Mouse (Mus musculus) megakaryocyte-erythroid progenitor cell, adult 5-6 weeks (primary cell): ENCODE results near the gene Gnl2. TPM values are rescaled to one million over a fixed set of nuclear protein-coding genes. Genes with fewer than 3 reads are reported as not detected.

ENCODE experiments used
- ATAC-seq: replicated peaks from 2 replicates; pipeline ENCODE4 v1.8.0; 2016; ENCODE audit warnings: mild to moderate bottlenecking, inconsistent platforms; ENCODE audit not compliant: severe bottlenecking, poor library complexity, low FRiP score, low TSS enrichment
- total RNA-seq, 2 experiments: library from RNA; stranded (forward) in 1 of 2; stranded (reverse) in 1 of 2; fragments of 200-1000, 215-1000 nt in 1 of 2; fragments of >200 nt in 1 of 2; fragmentation: Nextera tagmentation in 1 of 2; gene quantifications; 2 replicates each; pipeline ENCODE4 v1.2.3; 2014 to 2017

The Gnl2 gene
- total RNA-seq, 2 experiments from 2014 or later = 99.5 to 228 TPM

- ATAC-seq = no peak
These were observed 18.8 kb upstream of the Gnl2 start for GRCm38 (mm10) chr4:124997479-124998147.

- ATAC-seq = no peak
These were observed 16.8 kb upstream of the Gnl2 start for GRCm38 (mm10) chr4:124999548-124999947.

GRCm38 (mm10) chr4:125002978-125003377, 13.4 kb upstream of the Gnl2 start:
- ATAC-seq = no peak

GRCm38 (mm10) chr4:125004886-125005285, 11.5 kb upstream of the Gnl2 start:
- ATAC-seq = no peak

- ATAC-seq = no peak
These were observed 8.9 kb upstream of the Gnl2 start for GRCm38 (mm10) chr4:125007460-125007859.

- no peak for ATAC-seq
These were observed 8.2 kb upstream of the Gnl2 start for GRCm38 (mm10) chr4:125008220-125008619.

DNA sequence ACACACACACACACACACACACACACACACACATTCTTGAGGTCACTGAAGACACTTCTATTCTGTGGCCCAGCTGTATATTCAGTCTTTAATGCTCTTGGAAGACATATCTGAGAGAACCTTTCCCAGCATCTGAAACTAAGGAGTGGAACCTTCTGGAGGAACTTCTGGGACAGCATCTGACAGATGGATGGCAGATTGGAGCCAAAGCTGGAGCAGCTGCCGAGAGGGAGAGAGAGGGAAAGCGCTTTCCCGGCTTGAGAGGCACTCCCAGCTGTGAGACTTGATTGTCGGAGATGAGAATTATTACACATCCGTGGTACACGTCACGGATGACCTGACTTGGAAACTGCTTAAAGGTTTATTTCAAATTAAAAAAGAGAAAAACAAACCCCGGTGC, 7.7 kb upstream of the Gnl2 start:
- no peak for ATAC-seq

DNA sequence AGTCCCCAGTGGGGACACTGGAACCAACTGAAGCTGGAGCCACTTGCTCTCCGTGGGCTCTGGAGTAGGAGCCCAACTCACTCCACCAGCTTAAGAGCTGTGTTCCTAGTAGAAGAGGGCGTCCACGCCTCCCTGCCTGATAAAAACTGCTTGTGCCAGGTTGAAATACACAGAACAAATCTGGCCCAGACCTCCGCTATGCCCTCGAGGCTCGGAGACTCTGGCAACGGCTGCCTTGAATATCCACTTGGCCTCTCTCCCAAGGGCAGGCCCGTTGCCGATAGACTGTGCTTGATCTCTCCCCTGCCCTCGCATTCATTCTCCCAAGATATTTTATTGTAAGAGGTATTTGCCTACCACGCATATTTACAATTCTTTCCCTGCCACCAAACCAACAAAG, 1.0 kb downstream of the Gnl2 start:
- ATAC-seq = no peak

- no peak; the same call in 1 of the 2 replicates for ATAC-seq
These were observed 4.6 kb downstream of the Gnl2 start for GRCm38 (mm10) chr4:125020780-125021538.

- ATAC-seq = peak; percentile 99
These were observed 13.7 kb downstream of the Gnl2 start for GRCm38 (mm10) chr4:125029891-125030614.

- ATAC-seq = no peak
These were observed 18.0 kb downstream of the Gnl2 start for GRCm38 (mm10) chr4:125034341-125034740.

- no peak for ATAC-seq
These were observed 28.1 kb downstream of the Gnl2 start for GRCm38 (mm10) chr4:125044454-125044853.

DNA sequence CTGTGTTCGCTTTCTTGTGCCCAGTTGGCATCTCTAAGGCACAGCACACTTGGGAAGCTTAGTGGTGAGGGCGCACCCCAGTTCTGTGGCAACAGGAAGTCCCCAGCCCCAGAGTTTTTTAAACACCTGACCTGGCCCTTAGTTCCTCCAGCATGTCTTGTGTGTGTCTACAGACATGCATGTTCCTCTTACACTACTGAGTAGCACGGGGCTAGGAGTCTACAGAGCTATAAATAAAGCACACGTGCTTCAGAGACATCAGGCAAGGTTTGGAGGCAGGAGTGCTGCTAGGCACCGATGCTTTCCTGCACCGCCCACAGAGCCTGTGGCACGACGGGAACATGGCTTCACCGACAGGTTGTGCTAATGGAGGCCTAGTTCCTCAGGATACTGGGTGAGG, 39.0 kb downstream of the Gnl2 start:
- no peak for ATAC-seq

GRCm38 (mm10) chr4:125056476-125056875, 40.1 kb downstream of the Gnl2 start:
- ATAC-seq = no peak

GRCm38 (mm10) chr4:125057273-125057672, 40.9 kb downstream of the Gnl2 start:
- 0 out of 2 replicates have a peak, but pooled peaks have one; percentile 14 for ATAC-seq

DNA sequence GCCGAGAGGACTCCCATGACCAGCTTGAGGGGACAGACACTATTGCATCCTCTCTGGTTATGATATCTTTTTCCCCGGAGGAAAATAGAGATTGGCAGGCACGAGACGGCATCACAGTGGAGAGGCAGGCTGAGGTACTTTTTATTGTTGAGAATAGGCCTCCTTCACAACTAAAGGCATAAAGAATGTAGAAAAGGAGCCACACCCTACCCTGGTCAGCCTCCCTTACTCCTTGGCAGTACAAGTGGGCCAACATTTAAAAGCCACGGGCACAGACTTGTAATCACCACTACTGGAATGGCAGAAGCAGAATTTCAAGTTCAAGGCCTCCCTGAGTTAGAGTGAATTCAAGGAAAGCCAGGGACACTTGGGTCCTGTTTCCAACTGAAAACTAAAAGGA, 41.6 kb downstream of the Gnl2 start:
- no peak for ATAC-seq

- ATAC-seq = peak; percentile 74
These were observed 42.6 kb downstream of the Gnl2 start for GRCm38 (mm10) chr4:125059025-125059424.

DNA sequence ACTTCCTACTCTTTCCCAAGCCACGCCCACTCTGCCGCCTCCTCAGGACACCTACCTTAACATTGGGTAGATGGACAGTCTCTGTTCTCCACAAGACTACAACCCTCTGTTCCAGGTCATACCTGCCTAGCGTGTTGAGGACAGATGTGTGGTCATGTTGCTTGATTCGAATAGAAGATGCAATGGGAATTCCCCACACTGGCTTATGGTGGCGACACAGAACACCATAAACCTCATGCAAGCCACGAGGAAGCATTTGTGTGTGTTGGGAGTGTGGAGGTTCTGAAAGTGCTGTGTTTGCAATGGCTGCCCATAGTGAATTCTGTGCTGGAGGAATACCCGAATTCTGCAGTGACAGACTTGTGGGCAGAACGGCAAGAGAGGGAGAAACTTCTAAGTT, 47.4 kb downstream of the Gnl2 start:
- ATAC-seq = no peak

DNA sequence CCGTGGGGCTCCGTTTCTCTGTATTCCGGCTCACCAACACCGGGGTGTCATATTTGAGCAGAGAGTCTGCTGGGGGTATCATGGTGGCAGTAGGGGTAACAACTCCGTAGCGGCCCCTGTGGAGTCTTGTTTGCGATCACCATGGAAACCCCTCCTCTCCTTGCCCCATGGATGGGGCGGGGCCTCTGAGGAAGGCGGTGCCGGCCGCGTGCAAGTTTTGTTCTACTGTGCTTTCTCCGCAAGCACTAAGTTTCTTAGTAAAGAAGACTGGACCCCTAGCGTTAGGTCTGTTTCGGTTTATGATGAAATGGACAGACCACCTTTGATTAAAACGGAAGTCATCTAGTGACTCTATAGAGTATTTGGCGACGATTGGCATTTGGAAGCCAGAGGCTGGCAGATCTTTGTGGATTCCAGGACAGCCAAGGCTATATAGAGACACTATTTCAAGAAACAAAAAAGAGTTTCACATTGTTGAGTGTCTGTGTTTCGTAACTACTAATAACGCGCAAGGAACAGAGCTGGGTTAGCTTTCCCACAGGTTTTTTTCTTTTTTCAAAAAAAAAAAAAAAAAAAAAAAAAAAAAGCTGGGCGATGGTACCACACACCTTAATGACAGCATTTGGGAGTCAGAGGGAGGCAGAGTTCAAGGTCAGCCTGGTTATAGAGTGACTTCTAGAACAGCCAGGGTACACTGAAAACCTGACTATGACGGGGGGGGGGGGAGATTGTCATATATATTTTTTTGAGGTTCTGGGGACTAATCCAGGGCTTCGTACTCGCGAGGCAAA, 49.3 kb downstream of the Gnl2 start, which contains the start of gene Dnali1:
Gene Dnali1, minus strand, starts transcription at position 187 of the 791 bp plus-strand sequence.
- ATAC-seq = peak; percentile 59
